Mouse (Mus musculus): ENCODE data around the gene Tmem239.

DNA sequence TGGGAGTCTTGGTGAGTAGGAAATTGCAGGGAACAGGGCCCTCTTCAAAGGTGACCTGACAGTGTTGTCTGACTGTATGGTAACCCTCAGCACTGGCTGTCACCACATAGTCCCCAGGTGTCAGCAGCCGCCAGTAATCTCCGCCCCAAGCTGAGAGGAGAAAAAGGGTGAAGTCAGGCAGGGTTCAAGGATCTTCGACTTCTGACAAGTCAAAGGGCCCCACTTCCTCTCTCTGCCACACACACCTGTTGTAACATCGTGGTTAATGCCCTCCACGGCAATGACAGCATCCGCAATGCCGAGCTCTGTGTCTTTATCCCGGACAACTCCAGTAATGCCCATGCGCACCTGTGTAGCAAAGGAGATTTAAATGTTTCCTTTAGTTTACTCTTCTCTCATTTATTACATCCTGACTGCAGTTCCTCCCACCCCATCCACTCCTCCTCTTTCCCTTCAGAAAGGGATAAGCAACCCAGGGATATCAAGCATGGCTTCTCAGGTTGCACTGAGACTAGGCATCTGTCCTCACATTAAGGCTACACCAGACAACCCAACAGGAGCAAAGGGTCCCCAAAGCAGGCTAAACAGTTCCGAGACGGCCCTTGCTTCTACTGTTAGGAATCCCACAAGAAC lies 15.2 kb upstream of the Tmem239 start:
- TF ChIP-seq CTCF (IDR thresholded peaks at IDR 0.05) (no peak), EP300 (IDR thresholded peaks at IDR 0.05) (no peak)
